Mouse (Mus musculus) cerebellum, adult 9-10 months (tissue): Measurements from ENCODE around the gene Dock8.
"Not testable (repeated sequence)": the region's sequence is repeated elsewhere in the genome, so short reads cannot be mapped to it uniquely, and the experiment has no call there.

Source experiments
- DNase-seq: peaks from one replicate; pipeline ENCODE4 v3.0.0; 2022

Gene Dock8

DNA sequence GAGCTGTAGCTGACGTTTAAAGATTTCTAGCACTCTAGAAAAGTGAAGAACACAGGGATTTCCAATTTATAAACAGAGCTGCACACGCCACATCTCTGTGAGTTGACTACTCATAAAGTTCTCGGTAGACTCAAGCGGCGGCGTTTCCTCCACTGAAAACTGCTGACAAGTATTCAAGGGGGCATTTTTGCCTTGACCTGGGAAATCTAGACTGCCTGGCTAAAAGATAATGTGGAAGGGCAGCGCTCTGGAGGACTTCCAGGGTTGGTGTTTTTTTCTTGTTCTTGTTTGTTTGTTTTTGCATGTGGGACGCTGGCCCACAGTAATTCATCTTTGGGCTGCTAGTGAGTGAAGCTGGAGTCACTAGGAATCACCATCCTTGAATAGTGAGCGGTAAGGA lies 819 bp downstream of the Dock8 start:
- DNase-seq = no peak

DNA sequence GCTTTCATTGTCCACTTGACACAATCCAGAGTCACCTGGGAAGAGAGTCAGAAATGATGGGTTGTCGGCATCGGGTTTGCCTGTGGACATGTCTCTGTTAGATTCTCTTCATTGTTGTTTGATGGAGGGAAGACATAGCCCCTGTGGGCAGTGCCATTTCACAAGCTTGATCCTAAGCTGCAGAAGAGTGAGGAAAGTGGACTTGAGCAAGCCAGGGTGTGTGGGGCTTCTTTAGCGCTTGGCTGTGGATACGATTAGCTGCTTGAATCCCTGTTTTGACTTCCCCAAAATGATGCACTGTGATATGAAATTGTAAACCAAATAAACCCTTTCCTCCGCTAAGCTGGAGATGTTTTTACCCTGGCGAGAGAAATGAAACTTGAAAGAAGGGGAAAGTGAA lies 2.7 kb downstream of the Dock8 start:
- no peak for DNase-seq

DNA sequence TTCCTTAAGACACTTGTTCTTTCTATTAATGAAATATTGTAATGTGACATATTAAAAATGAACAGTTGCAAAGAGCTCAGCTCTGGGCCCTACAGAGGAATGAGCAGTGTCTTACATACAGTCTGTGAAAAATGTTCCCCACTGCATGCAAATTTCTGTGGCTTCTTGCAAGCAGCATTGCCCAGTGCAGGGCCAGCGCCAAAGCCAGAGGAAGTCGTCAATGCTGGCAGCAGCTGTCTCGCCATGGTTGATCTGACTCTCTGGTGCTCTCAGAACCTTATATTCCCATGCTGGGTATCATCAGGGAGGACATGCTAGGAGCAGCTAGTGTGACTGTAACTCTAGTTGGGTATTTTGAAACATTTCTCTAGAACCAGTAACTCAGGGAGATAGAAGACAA lies 3.5 kb downstream of the Dock8 start:
- no peak for DNase-seq

DNA sequence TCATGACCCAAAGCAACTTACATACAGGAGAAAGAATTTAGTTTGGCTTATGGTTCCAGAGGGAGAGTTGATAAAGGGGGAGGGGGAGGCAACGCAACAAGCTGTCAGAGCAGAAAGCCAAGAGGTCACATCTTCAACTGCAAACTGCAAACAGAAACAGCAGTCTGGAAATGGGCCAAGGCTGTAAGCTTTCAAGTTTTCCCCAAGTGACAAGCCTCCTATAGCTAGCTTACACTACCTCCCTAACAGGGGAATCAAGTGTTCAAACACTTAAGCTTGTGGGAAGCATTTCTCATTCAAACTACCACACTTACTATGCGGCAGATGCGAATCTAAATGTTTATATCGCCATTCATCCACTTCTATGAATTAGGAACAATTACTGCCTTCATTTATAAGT lies 4.5 kb downstream of the Dock8 start:
- DNase-seq = no peak

DNA sequence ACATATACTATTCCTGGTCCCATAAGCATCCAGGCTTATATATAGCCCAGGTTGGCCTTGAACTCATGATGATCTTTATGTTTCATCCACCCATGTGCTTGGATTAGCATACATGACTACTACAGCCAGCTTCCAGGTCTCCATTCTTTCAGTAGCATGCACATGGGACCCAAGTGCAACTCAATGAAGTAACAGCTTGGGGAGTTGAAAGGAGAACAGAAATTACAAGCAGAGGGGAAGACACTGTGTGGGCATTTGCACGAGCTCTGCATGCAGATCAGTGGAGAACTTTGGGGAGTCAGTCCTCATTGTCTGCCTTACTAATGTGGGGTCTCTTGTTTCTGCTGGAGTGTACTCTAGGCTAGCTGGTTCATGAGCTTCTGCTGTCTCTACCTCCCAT lies 7.4 kb downstream of the Dock8 start:
- DNase-seq = no peak

DNA sequence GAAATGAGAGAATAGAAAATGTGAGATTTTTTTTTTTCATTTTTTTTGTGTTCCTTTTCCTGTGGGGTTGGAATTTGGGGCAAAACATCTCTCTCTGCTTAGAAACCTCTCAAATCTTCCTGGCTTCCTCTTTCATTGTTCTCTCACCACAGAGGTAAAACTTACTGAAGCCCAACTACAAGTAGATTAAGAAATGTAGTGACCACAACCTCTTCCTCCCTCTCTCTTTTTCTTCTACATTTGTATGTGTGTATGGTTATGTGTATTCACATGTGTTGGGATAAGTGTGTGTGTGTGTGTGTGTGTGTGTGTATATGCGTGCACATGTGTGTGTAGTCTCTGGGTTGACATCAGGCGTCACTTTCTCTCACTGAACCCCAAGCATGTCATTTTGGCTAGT lies 9.2 kb downstream of the Dock8 start:
- DNase-seq = no peak

DNA sequence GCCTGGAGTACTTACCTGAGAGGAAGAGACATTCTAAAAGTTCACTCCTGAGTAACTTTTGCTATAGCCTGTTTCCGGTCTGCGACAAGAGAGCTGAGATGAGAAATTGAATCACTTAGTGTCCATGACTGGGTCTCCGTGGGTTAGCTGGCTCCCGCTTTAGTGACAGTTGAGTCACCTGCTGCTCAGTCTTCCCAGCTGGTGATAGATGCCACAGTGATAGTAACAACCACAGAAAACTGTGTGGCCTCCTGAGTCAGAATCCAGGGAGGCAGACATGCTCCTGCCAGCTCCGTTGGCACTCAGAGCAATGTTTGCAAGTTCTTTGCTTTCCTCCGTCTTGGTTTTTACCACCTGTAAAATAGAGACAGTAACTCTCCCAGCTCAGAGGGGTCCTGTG lies 23.4 kb downstream of the Dock8 start:
- DNase-seq = no peak

DNA sequence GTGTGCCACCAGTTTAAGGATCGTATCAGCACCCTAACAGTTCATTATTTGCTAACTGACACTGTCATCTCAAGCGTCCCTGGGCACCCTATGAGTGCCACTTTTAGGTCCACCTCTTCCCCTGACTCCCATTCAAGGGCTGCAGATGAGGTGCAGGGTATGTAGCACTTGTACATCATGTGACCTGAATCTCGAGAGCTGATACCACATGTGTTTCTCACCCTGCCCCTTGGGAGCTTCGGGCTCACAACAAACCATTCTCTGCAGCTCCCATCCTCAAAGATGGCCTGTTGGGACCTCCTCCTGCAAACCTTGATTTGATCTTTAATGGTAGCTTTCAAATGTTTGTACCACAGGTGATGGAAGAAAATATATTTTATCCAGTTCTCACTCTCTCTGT lies 32.4 kb downstream of the Dock8 start:
- DNase-seq = no peak

DNA sequence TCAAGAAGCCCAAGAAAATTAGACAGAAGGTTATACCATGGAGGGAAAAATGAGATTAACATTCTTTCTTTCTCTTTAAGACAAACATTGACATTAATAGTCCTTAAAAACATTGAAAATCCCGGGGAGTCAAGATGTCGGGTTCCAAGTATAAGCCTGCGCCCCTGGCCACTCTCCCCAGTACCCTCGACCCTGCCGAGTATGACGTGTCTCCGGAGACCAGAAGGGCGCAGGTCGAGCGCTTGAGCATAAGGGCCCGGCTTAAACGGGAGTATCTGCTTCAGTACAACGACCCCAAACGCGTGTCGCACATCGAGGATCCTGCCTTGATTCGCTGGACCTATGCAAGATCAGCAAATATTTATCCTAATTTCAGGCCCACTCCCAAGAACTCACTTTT lies 33.7 kb downstream of the Dock8 start:
- DNase-seq = not testable (repeated sequence)

DNA sequence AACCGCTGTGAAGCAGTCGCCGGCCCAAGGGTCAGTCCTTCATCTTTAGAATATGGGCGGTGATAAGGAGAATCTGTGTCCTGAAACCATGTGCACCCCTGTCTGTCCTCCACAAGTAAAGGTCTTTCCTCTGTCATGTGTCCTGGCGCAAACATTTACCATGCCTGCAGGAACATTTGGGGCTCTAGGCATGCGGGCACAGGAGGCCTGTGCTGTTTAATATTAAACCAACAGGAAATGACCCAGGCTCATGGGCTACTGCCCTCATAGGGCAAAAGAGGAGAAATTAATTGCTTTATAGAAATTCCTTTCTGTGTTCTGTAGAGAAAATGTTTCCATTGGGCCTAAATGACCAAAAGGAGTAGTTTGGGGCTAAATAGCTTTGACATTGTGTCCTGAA lies 36.5 kb downstream of the Dock8 start:
- no peak for DNase-seq

DNA sequence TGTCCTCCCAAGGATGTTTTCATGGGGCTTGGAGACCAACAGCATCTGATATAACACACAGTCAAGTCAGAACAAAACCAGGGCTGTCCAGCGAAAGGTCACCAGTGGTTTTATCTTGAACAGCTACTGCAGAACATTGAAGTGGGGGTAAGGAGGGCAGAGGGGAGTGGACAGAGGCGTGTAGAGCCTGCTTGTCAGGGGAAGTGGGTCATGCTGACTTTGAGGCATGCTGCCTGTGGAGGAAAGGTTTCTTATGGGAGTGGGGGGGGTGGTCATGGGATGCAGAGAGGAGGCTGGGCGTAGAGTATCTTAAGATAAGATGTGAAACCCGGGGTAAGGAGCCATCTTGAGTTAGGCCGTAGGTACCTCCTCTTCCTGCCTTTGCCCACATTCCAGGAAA lies 37.5 kb downstream of the Dock8 start:
- DNase-seq = no peak

DNA sequence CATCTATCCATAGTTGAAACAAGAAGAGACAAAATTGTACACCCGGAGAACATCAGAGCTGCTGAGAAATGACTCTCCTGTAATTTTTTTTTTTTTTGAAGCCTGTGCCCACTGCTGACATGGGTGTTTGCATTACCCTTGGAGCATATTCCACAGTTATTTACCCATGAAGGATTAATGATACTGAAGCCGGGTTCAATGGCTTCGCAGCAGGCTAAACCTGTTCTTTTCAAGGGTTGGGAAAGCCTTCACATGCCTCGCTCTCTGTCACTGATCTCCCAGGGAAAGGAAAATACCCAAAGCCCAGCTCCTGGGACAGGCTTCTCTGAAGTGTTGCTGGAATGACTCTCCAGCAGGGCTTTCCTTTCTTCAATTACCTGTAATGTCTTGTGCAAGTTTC lies 37.9 kb downstream of the Dock8 start:
- DNase-seq = no peak

DNA sequence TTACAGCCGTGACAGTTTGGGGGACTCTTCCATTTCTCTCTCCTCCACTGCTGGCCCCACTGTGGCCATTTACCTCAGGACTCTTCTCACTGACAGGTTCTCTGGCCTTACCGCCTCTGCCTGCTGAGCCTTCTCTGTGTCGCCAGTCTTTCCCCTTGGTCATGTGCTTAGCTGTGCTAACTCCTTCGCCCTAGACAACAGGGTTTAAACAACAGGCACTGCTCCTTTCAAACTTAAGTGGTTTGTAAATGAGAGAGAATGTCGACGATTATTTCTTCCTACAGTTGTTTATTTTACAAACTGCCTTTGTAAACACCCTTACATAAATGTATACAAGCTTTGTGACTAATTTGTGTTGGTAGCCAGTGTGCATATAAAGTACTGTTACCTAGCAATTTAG lies 39.0 kb downstream of the Dock8 start:
- DNase-seq = no peak

DNA sequence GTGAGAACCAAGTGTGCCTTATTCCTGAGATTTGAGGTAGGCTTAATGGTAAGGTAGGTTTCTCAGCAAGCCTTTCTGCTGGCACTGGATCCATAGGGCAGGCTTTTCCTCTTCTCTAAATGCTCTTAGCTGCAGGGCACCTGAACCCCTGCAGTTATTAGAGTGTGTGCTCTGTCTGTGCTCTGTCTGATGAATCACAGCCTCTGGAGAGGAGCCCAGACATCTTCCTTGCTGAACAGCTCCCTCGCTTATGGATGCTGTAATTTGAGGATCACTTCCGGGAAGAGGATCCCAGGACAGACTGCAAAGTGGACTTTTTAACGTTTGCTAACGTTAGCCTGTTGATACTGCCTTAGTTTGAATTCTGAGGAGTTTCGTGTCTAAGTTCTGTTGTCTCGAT lies 41.9 kb downstream of the Dock8 start:
- DNase-seq = no peak

DNA sequence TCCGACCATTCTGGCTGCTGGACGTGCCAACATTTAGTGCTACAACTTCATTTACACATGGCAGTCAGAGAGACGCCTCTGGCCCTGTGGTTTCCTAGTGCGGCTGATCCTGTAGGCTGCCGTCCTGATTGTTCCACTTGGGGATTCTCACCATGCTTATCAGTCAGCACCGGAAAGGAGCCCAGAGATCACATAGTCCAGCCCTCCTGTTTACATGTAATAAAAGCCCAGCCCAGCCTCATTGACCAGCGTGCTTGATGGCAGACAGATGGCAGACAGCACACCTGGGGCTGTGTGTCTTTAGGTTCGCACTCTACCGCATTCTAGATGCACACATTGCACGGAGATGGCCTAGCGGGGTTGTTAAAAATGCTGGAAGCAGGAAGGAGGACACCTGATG lies 43.6 kb downstream of the Dock8 start:
- DNase-seq = no peak

DNA sequence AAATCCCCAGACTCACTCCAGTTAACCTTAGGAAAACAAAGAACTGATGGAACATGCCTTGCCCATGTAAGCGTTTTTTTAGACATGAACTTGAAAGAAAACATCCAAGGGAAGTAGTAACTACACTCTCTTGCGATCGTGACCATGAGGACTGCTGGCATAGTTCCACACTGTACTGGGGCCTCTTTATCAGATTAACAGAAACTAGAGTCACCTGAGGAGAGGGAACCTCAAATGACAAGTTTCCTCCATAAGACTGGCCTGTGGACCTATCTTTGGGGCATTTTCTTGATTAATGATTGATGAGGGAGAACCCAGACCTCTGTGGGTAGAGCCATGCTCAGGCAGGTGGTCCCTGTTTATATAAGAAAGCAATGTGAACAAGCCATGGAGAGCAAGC lies 44.7 kb downstream of the Dock8 start:
- DNase-seq = no peak

DNA sequence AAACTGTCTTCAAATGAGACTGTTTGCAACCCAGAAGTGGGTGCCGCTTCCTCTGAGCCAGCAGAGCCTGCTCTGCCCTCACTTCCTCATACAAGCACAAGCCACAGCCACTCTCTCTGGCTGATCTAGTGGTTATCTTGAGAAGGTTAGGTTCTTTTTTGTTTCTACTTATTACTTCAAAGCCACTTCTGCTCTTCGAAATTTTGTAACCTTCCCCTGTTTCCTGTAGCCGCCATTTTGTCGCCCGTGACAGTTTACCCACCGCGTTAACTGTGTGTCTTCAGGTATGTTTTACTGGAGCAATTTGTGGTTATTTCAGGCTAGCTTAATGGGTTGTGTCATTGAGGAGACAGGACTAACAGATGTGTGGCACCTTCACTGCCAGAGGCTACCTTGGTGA lies 53.0 kb downstream of the Dock8 start:
- DNase-seq = no peak

DNA sequence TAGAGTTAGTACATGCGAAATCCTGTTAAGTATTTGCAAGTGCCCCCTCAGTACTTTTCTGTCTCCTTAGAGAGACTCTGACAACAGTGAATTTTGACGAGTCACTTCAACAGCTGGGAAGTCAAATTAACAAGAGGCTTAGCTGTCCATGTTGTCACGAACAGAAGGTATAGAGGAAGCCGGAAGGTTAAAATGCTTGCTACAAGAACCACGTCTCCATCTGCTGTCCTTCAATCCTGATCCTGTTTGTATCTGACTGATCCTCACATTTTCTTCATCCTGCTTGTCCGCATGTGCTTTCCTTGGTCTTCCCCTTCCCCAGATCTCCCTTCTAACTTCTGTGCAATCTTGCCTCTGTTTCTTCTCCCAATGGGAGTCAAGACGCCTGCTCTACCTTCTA lies 53.8 kb downstream of the Dock8 start:
- no peak for DNase-seq

DNA sequence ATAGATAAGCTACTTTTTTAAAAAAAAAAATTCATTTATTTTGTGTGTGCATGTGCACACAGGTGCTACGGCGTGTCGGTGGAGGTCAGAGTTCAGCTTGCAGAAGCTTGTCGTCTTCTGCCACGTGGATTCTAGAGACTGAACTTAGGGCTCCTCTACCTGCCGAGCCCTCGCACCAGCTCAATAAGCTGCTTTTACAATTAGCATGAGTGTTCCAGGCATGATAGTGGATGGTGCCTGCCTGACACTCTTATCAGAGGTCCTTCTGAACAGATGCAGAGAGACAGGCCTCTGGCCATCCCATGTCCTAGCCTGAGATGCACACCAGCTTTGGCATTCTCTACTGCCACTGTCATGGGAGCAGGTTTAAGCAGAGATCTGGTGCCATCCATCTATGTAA lies 55.7 kb downstream of the Dock8 start:
- no peak for DNase-seq

DNA sequence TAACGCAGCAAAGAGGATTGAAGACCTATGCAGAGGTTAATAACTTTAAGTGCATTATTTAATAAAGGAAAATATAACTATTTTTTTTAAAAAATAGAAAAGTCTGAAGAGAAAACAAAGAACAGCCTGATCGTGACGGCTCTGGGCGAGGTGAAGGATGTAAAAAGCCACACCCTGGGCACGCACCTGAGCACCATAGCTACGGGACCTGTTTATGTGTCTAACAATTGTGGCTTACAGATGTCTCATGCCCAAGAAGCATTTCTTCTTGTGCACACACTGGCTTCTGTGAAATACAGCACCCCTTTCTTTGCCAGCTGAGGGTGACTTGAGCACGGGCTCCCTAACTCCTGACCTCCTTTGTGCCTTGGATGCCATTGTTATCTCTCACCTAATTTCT lies 56.2 kb downstream of the Dock8 start:
- no peak for DNase-seq

DNA sequence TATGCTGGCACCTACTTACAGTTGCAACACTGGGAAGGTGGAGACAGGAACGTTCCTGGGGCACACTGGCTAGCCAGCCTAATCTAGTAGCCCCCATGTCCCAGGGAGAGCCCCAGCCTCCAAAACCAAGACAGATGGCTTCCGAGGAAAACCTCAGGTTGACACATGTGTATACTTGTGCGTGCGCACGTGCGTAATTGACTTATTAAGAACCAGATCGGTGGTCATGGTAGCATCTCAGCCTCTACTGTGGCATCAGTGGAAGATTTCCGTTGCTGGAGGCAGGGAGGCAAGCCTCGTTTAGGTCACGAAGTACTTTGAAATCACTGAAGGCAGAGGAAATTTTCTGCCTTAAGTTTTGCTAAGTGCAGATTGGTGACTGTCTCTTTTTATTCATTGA lies 56.9 kb downstream of the Dock8 start:
- no peak for DNase-seq

DNA sequence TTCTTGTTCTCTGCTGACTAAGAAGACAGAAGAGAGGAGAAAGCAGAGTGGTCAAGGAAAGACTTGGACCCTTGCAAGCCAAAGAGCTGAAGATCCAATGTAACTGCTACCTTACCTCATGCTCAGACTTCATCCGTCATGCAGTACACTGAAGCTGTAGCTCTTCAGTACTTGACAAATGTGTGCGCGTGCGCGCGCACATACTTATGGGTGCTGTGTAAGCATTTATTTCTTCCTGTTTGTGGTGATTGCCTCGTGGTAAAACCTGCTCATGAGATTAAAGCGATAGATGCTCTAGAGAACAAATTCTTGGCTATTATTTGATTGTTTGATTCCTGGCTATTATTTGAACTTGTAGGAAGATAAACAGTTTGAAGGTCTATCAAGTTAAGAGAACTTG lies 58.5 kb downstream of the Dock8 start:
- DNase-seq = no peak

DNA sequence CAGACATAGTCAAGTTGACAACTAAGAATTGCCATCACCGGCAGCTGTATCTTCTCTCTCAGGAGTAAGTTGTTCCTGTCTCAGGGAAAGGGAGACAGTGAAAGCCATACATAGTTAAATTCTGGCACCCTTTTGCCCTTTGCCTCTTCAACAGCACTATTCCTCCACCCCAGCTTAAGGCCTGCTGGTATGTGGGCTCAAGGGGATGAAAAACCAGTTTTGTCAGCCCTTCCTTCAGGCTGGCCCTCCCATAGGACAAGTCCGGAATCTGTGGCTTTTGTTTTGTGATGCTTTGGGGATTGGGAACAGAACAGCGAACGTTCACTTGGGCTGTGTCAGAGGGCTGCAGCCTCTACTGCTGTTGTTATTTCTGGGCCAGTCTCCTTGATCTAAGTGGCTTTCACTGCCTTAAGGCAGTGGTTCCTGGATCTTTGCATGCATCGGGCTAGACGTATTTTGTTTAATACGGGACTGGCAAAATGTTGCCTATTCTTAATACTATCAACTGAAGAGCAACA lies 60.6 kb downstream of the Dock8 start:
- no peak for DNase-seq

DNA sequence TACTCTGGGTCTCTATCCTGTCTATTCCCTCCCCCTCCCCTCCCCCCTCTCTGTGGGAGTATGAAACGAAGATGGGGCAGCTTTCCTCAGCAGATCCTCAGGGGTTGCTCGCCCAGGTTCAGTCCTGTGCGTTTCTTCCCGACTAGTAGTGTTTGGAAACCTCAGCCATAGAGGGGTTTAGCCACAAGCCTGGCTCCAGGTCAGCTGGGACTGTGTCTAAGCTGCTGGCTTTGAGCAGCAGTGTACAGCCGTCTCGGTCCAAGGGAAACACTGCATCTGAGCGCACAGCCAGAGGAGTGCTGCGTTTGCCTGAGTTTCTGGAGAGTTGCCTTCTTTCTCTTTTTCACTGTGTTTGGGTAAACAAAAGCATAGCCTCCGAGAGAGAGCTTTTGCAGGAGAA lies 61.0 kb downstream of the Dock8 start:
- DNase-seq = no peak

DNA sequence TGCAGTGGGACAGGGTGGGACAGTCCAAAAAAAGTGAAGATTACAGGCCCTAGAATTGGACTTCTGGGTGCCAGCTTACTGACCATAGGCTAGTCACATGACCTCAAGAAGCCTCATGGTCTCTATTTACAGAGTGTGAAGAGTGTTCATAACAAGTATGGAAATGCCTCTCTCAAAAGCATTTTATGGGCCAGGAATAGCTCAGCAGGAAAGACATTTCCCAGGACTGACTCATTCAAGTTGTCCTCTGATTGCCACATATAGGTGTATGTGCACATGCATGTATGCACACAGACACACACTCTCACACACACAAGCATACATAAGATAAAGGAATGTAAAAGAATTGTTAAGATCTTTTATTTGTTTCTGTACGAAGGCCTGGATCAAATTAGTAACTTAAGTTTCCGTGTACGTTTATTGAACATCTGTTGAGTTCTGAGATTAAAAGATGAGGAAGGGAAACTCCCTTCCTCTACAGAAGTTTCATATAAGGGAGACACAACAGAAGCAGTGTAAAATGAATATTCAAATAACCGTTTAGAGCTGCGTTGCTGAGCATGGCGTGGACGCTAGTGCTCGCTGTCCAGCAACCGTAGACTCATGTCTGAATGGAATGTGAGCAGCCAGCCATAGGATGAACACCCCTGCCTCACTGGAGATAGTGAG lies 63.0 kb downstream of the Dock8 start:
- DNase-seq = no peak

DNA sequence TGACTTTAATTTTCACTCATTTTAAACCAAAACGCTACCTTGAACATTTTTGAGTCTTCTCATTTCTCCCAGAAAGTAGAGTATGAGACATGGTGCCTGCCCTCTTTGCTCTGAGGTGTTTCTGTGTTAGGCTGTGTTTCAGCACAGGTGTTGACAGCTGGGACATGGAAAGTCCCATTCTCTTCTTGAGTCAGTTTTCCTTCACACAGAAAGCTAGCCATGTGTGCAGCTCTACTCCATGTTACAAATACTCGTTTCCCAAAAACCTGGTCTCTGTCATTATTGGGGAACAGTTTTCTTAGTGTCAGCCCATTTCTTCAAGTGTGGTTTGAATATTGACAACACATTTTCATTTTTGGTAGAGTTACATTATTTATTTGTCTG lies 63.5 kb downstream of the Dock8 start:
- DNase-seq = no peak
